Mouse (Mus musculus) lung, postnatal 36 days (tissue): ENCODE measurements around the gene Mrpl27.
A peak's percentile ranks its signal among the peaks of the same experiment; 100 is the strongest.
"Not testable (repeated sequence)": the region's sequence is repeated elsewhere in the genome, so short reads cannot be mapped to it uniquely, and the experiment has no call there.

Source experiments
- DNase-seq: peaks from one replicate; pipeline ENCODE4 v3.0.0; 2022; ENCODE audit warnings: mixed read lengths

Gene Mrpl27

GRCm38 (mm10) chr11:94675446-94675845, 21.9 kb downstream of the Mrpl27 start:
- no peak for DNase-seq

- no peak for DNase-seq
Measured at GRCm38 (mm10) chr11:94676308-94676707, 22.7 kb downstream of the Mrpl27 start.

GRCm38 (mm10) chr11:94676754-94677606, 23.4 kb downstream of the Mrpl27 start, which contains the start of gene Xylt2:
Gene Xylt2, minus strand, starts transcription at chr11:94677515.
- peak; percentile 92 for DNase-seq

- DNase-seq: no peak
Measured at GRCm38 (mm10) chr11:94677607-94678145, 24.1 kb downstream of the Mrpl27 start.

GRCm38 (mm10) chr11:94680639-94681038, 27.1 kb downstream of the Mrpl27 start:
- DNase-seq: no peak

- no peak for DNase-seq
Measured at GRCm38 (mm10) chr11:94681640-94682039, 28.1 kb downstream of the Mrpl27 start.

GRCm38 (mm10) chr11:94682427-94682826, 28.9 kb downstream of the Mrpl27 start:
- DNase-seq: no peak

GRCm38 (mm10) chr11:94687178-94687577, 33.6 kb downstream of the Mrpl27 start:
- no peak for DNase-seq

- DNase-seq: not testable (repeated sequence)
Measured at GRCm38 (mm10) chr11:94692502-94692901, 38.9 kb downstream of the Mrpl27 start.

GRCm38 (mm10) chr11:94695508-94695907, 41.9 kb downstream of the Mrpl27 start:
- DNase-seq: no peak

- no peak for DNase-seq
Measured at GRCm38 (mm10) chr11:94697140-94697539, 43.6 kb downstream of the Mrpl27 start.

GRCm38 (mm10) chr11:94697703-94698464, 44.3 kb downstream of the Mrpl27 start:
- no peak for DNase-seq

- no peak for DNase-seq
Measured at GRCm38 (mm10) chr11:94699399-94699798, 45.8 kb downstream of the Mrpl27 start.

GRCm38 (mm10) chr11:94701401-94702215, 48.0 kb downstream of the Mrpl27 start:
- no peak for DNase-seq

- DNase-seq: no peak
Measured at GRCm38 (mm10) chr11:94702216-94702610, 48.6 kb downstream of the Mrpl27 start.

GRCm38 (mm10) chr11:94704020-94704419, 50.5 kb downstream of the Mrpl27 start:
- DNase-seq: no peak

- no peak for DNase-seq
Measured at GRCm38 (mm10) chr11:94704472-94704871, 50.9 kb downstream of the Mrpl27 start, which contains the start of gene Gm11541. Gene Gm11541, minus strand, starts transcription at chr11:94704499.
